In genomic region chr1:78320291-78320690, GRCm38 (mm10) we compare ENCODE assay signal across 21 mouse cellular contexts. TPM values are rescaled to one million over a fixed set of nuclear protein-coding genes. Genes with fewer than 3 reads are reported as not detected.
"Had no signal": no experiment of that assay in that cellular context is flagged by ENCODE, and none has a peak within 500 bp of the region (broad histone marks: within the 10 kb centered on the region; RNA-seq: fewer than 3 reads in every experiment).

No protein-coding gene starts in this region.

- DNase-seq: lung, adult 18-20 months; lung, embryonic 14.5 days; lung, postnatal 10 days; lung, postnatal 4 days; midbrain, embryonic 14.5 days; retina, postnatal 1 day; right cerebral cortex, adult 18-20 months; right cerebral cortex, postnatal 25 days; right cerebral cortex, postnatal 4 days; spleen, adult 18-20 months; thymus, adult 18-20 months; thymus, postnatal 14 days; thymus, postnatal 36 days had no signal

- H3K27ac ChIP-seq: liver, embryonic 14.5 days; midbrain, embryonic 10.5 days; midbrain, embryonic 12.5 days; neural tube, embryonic 12.5 days had no signal

- H3K4me1 ChIP-seq: midbrain, embryonic 10.5 days; midbrain, embryonic 12.5 days; neural tube, embryonic 12.5 days had no signal

- H3K9me3 ChIP-seq: midbrain, embryonic 10.5 days; midbrain, embryonic 12.5 days; neural tube, embryonic 12.5 days had no signal

- H3K9ac ChIP-seq: liver, embryonic 14.5 days; lung, embryonic 14.5 days; midbrain, embryonic 12.5 days; neural tube, embryonic 12.5 days had no signal

- H3K36me3 ChIP-seq: midbrain, embryonic 10.5 days; midbrain, embryonic 12.5 days; neural tube, embryonic 12.5 days had no signal

- H3K4me3 ChIP-seq: midbrain, embryonic 10.5 days; midbrain, embryonic 12.5 days; myocyte; neural tube, embryonic 12.5 days had no signal

- H3K27me3 ChIP-seq: neural tube, embryonic 12.5 days had no signal

- ATAC-seq: midbrain, embryonic 16.5 days had no signal

- H3K4me2 ChIP-seq: lung, embryonic 14.5 days; midbrain, embryonic 12.5 days; neural tube, embryonic 12.5 days had no signal

RNA-seq across cellular contexts. Expression of gene Sgpp2, which starts 10.1 kb away (rescaled TPM):
- total RNA-seq: megakaryocyte, adult 5-6 weeks; megakaryocyte-erythroid progenitor cell, adult 5-6 weeks had no signal
